Mouse (Mus musculus): Measurements from ENCODE around the gene Skint6. TPM values are rescaled to one million over a fixed set of nuclear protein-coding genes. Genes with fewer than 3 reads are reported as not detected.

The Skint6 gene
- total RNA-seq (2012; rRNA removed), result not detected in 2 replicates

GRCm38 (mm10) chr4:113286873-113287272, at the start of gene Skint6:
Gene Skint6, minus strand, starts transcription at chr4:113286973.
- no peak within 1 kb of the TSS for H3K4me3 ChIP-seq (ENCODE audit: insufficient read depth in 1 of 2, low read depth in 1 of 2, low read length in 2 of 2, poor library complexity in 1 of 2, severe bottlenecking in 1 of 2)
- DNase-seq (ENCODE audit: low read depth, low spot score), result no peak
- H3K9me3 ChIP-seq (ENCODE audit: control insufficient read depth, insufficient read depth, low read depth, low read length), result no peaks in the 10 kb centered on the region
- no peak within 1 kb of the TSS for H3K27ac ChIP-seq (ENCODE audit: insufficient read depth, low read depth, low read length, poor library complexity, severe bottlenecking)
- in situ Hi-C loops (cut with MboI; ENCODE audit: low sequenced_read_pairs in 2 of 2, unreplicated experiment in 2 of 2), result loop anchor here in 1 of 2 experiments (10.0 kb wide), 1 partner anchor 708 kb away; the partner anchor contains the start of gene Skint5
- TF ChIP-seq MAFK (IDR thresholded peaks at IDR 0.05; ENCODE audit: insufficient read depth, low read depth, low read length) (no peak), ZC3H11A (IDR thresholded peaks at IDR 0.05; ENCODE audit: borderline replicate concordance, low read depth, low read length) (no peak), HCFC1 (IDR thresholded peaks at IDR 0.05; ENCODE audit: borderline replicate concordance, insufficient read depth, low read length) (no peak), CHD2 (IDR thresholded peaks at IDR 0.05; ENCODE audit: low read depth, low read length) (no peak)
- no peaks in the 10 kb centered on the region for H3K4me1 ChIP-seq (ENCODE audit: control insufficient read depth in 2 of 2, insufficient read depth in 2 of 2, low read length in 2 of 2, poor library complexity in 1 of 2)
- no peak within 1 kb of the TSS for H3K9ac ChIP-seq (ENCODE audit: insufficient read depth, low read depth, low read length, poor library complexity, severe bottlenecking)
- H3K36me3 ChIP-seq (ENCODE audit: control insufficient read depth, insufficient read depth, low read length, poor library complexity, severe bottlenecking), result no peaks in the 10 kb centered on the region

- in situ Hi-C loops (cut with MboI; ENCODE audit: low sequenced_read_pairs in 2 of 2, unreplicated experiment in 2 of 2), result loop anchor here in 1 of 2 experiments (25.0 kb wide), 1 partner anchor 741 kb away; no protein-coding TSS in a partner anchor
- no peak for TF ChIP-seq ZNF384 (IDR thresholded peaks at IDR 0.05; ENCODE audit: low read depth, low read length)
- TF ChIP-seq MAFK (IDR thresholded peaks at IDR 0.05; ENCODE audit: insufficient read depth, low read depth, low read length), result no peak
- TF ChIP-seq HCFC1 (IDR thresholded peaks at IDR 0.05; ENCODE audit: borderline replicate concordance, insufficient read depth, low read length), result no peak
- TF ChIP-seq CHD2 (IDR thresholded peaks at IDR 0.05; ENCODE audit: low read depth, low read length), result no peak
- no peak for TF ChIP-seq ZC3H11A (IDR thresholded peaks at IDR 0.05; ENCODE audit: borderline replicate concordance, low read depth, low read length)
- H3K27ac ChIP-seq (ENCODE audit: insufficient read depth, low read depth, low read length, poor library complexity, severe bottlenecking), result no peak overlapping the region
- H3K4me1 ChIP-seq (ENCODE audit: control insufficient read depth in 2 of 2, insufficient read depth in 2 of 2, low read length in 2 of 2, poor library complexity in 1 of 2), result no peaks in the 10 kb centered on the region
- H3K4me3 ChIP-seq (ENCODE audit: insufficient read depth in 1 of 2, low read depth in 1 of 2, low read length in 2 of 2, poor library complexity in 1 of 2, severe bottlenecking in 1 of 2), result no peak overlapping the region
- H3K9ac ChIP-seq (ENCODE audit: insufficient read depth, low read depth, low read length, poor library complexity, severe bottlenecking), result no peak overlapping the region
- no peak for DNase-seq (ENCODE audit: low read depth, low spot score)
- H3K36me3 ChIP-seq (ENCODE audit: control insufficient read depth, insufficient read depth, low read length, poor library complexity, severe bottlenecking), result no peaks in the 10 kb centered on the region
- H3K9me3 ChIP-seq (ENCODE audit: control insufficient read depth, insufficient read depth, low read depth, low read length), result no peaks in the 10 kb centered on the region
These were observed 34.1 kb upstream of the Skint6 start for GRCm38 (mm10) chr4:113320911-113321310.

GRCm38 (mm10) chr4:113301773-113302473, 15.2 kb upstream of the Skint6 start:
- TF ChIP-seq HCFC1 (IDR thresholded peaks at IDR 0.05; ENCODE audit: borderline replicate concordance, insufficient read depth, low read length) (no peak), ZC3H11A (IDR thresholded peaks at IDR 0.05; ENCODE audit: borderline replicate concordance, low read depth, low read length) (no peak), MAFK (IDR thresholded peaks at IDR 0.05; ENCODE audit: insufficient read depth, low read depth, low read length) (no peak), ZNF384 (IDR thresholded peaks at IDR 0.05; ENCODE audit: low read depth, low read length) (no peak), CHD2 (IDR thresholded peaks at IDR 0.05; ENCODE audit: low read depth, low read length) (no peak)
- Histone ChIP-seq H3K4me1 (ENCODE audit: control insufficient read depth in 2 of 2, insufficient read depth in 2 of 2, low read length in 2 of 2, poor library complexity in 1 of 2) (no peaks in the 10 kb centered on the region), H3K9ac (ENCODE audit: insufficient read depth, low read depth, low read length, poor library complexity, severe bottlenecking) (no peak overlapping the region), H3K9me3 (ENCODE audit: control insufficient read depth, insufficient read depth, low read depth, low read length) (no peaks in the 10 kb centered on the region), H3K4me3 (ENCODE audit: insufficient read depth in 1 of 2, low read depth in 1 of 2, low read length in 2 of 2, poor library complexity in 1 of 2, severe bottlenecking in 1 of 2) (no peak overlapping the region), H3K27ac (ENCODE audit: insufficient read depth, low read depth, low read length, poor library complexity, severe bottlenecking) (no peak overlapping the region), H3K36me3 (ENCODE audit: control insufficient read depth, insufficient read depth, low read length, poor library complexity, severe bottlenecking) (no peaks in the 10 kb centered on the region)
- DNase-seq (ENCODE audit: low read depth, low spot score), result no peak
- in situ Hi-C loops (cut with MboI; ENCODE audit: low sequenced_read_pairs in 2 of 2, unreplicated experiment in 2 of 2), result loop anchor here in 1 of 2 experiments (25.0 kb wide), 1 partner anchor 760 kb away; no protein-coding TSS in a partner anchor

GRCm38 (mm10) chr4:113263363-113264060, 23.3 kb downstream of the Skint6 start:
- TF ChIP-seq MAFK (IDR thresholded peaks at IDR 0.05; ENCODE audit: insufficient read depth, low read depth, low read length) (no peak), HCFC1 (IDR thresholded peaks at IDR 0.05; ENCODE audit: borderline replicate concordance, insufficient read depth, low read length) (no peak), CHD2 (IDR thresholded peaks at IDR 0.05; ENCODE audit: low read depth, low read length) (no peak), ZC3H11A (IDR thresholded peaks at IDR 0.05; ENCODE audit: borderline replicate concordance, low read depth, low read length) (no peak), ZNF384 (IDR thresholded peaks at IDR 0.05; ENCODE audit: low read depth, low read length) (no peak)

More at GRCm38 (mm10) chr4:113263363-113264060, 23.3 kb downstream of the Skint6 start:
- no peaks in the 10 kb centered on the region for H3K36me3 ChIP-seq (ENCODE audit: control insufficient read depth, insufficient read depth, low read length, poor library complexity, severe bottlenecking)
- in situ Hi-C loops (cut with MboI; ENCODE audit: low sequenced_read_pairs in 2 of 2, unreplicated experiment in 2 of 2), result loop anchor here in 1 of 2 experiments (10.0 kb wide), 1 partner anchor 711 kb away; no protein-coding TSS in a partner anchor
- H3K4me3 ChIP-seq (ENCODE audit: insufficient read depth in 1 of 2, low read depth in 1 of 2, low read length in 2 of 2, poor library complexity in 1 of 2, severe bottlenecking in 1 of 2), result no peak overlapping the region
- DNase-seq (ENCODE audit: low read depth, low spot score), result no peak
- H3K9me3 ChIP-seq (ENCODE audit: control insufficient read depth, insufficient read depth, low read depth, low read length), result no peaks in the 10 kb centered on the region
- no peak overlapping the region for H3K27ac ChIP-seq (ENCODE audit: insufficient read depth, low read depth, low read length, poor library complexity, severe bottlenecking)
- H3K4me1 ChIP-seq (ENCODE audit: control insufficient read depth in 2 of 2, insufficient read depth in 2 of 2, low read length in 2 of 2, poor library complexity in 1 of 2), result no peaks in the 10 kb centered on the region
- H3K9ac ChIP-seq (ENCODE audit: insufficient read depth, low read depth, low read length, poor library complexity, severe bottlenecking), result no peak overlapping the region
